Mouse (Mus musculus) stomach, postnatal 0 days (tissue): Measurements from ENCODE around the gene Phf19.

Source experiments
- CTCF ChIP-seq: IDR thresholded peaks from 2 replicates; pipeline ENCODE4 v1.5.1; 2016; ENCODE audit warnings: antibody characterized with exemption, low read depth, mild to moderate bottlenecking, moderate library complexity
- EP300 ChIP-seq: optimal IDR thresholded peaks from 2 replicates; pipeline ENCODE3; 2016; ENCODE audit warnings: antibody characterized with exemption

GRCm38 (mm10) chr2:34869680-34870079 lies 44.1 kb downstream of the Phf19 start:
- no peak for TF ChIP-seq EP300
- no peak for TF ChIP-seq CTCF
